Mouse (Mus musculus) left cerebral cortex, adult 9 months (tissue): ENCODE data around the gene Unc5b.
"Not testable (repeated sequence)": the region's sequence is repeated elsewhere in the genome, so short reads cannot be mapped to it uniquely, and the experiment has no call there.

Experiments
- DNase-seq, 2 experiments: peaks; one replicate each; pipeline ENCODE4 v3.0.0; 2022; ENCODE audit warnings: low spot score in 2 of 2

The Unc5b gene

DNA sequence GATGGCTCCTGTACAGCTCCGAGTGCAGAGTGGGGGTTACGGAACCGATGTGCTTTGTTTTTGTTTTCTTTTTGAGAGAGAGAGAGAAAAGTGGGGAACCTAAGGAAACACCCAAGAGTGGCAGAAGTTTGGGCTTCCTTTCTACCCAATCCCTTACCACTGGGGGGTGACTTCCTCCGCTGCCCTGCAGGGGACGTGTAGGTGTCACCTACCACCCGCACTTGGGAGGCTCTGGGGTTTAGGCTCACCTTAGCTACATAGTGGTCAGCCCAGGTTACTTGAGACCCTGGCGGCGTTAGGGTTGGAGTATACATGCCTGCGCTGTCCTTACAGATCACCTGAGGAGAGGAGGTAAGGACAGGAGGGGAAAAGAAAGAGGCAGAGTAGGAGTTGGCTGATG, 78.1 kb downstream of the Unc5b start:
- DNase-seq, result no peak

DNA sequence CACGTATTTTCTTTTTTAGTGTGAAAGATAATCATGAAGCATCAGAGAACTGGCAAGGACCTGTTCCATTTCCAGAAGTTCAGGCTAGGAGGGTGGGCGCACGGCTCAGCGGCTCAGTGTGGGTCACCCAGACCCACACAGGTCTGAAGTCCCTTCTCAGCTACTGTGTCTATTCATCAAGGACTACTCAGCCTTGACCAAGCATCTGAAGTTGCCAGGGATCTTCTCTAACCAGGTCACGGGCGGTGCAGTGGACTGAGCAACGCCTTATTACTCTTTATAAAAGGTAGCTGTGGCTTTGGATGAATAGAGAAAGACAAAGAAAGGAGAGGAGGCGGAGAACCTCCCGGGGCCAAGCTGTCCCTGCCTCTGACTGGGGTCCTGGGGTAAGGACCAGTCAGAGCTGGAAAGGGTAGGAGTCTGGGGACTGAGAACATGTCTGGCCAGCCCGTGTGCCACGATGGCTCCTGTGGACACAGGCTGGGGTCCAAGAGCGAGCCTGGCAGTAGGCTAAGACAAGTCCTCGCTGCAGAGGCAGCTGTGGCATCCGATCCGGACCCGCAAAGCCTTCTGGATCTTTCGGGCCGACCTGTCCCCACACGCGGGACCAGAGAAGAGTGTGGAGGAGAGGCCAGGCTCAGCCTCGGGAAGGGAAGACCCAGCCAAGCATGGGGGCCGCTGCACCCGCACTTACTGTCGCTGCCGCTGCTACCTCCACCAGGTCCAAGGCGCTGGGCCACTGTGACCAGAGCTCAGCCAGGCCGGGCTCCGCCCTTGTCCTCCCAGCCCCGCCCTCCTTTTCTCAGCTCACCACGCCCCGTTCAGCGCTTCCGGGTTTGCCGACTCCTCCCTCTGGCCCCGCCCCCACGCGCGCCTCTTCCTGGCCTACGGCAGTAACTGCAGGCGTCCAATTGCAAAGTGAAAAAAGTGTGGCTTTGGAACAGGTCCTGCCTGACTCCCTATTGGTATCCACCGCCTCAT, 79.1 kb downstream of the Unc5b start, which contains the start of gene Slc29a3:
Slc29a3 (minus strand) TSS at position 755 of the 981 bp plus-strand sequence.
- DNase-seq, result peak; percentile 79 to 95

DNA sequence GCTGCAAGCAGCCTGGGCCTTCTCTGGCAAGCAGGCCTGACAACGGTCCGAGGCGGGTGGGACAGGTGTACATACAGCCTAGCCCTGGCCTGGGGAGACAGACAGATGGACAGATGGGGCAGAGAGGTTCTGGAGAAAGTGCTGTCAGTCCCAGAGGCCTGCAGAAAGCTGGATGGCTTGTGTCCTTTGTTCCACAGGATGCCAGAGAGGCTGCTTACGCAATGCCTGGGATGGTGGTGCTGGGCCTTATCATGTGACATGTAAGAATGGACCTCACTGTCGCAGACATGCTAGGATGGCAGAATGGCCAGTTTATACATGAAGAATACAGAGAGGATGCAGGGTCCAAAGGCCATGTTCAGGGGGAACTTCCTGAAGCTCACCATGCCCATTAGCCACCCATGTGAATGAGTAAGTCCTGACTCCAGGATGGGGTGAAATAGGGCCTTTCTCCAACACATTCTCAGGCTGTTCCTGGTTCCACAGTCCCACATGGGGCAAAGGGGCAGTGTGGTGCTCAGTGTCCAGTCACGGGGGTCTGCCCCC, 83.6 kb downstream of the Unc5b start:
- peak in 1 of 2 experiments; percentile 37 for DNase-seq

DNA sequence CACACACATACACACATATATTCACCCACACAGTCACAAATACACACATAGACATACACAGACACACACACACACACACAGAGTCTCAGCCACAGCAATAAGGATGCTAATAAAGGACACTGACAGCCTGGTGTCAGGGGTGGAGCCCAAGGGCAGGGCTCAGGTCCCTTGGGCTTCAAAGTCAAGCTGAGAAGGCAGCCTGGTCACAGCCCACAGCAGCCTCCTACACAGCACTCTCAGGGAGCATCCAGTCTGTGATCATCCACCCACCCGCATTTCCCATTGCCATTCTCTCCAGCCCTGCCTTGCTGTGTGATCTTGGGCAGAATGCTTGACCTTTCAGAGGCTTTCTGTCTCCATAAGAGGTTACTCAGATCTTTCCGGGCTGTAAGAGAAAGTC, 84.9 kb downstream of the Unc5b start:
- no peak for DNase-seq

DNA sequence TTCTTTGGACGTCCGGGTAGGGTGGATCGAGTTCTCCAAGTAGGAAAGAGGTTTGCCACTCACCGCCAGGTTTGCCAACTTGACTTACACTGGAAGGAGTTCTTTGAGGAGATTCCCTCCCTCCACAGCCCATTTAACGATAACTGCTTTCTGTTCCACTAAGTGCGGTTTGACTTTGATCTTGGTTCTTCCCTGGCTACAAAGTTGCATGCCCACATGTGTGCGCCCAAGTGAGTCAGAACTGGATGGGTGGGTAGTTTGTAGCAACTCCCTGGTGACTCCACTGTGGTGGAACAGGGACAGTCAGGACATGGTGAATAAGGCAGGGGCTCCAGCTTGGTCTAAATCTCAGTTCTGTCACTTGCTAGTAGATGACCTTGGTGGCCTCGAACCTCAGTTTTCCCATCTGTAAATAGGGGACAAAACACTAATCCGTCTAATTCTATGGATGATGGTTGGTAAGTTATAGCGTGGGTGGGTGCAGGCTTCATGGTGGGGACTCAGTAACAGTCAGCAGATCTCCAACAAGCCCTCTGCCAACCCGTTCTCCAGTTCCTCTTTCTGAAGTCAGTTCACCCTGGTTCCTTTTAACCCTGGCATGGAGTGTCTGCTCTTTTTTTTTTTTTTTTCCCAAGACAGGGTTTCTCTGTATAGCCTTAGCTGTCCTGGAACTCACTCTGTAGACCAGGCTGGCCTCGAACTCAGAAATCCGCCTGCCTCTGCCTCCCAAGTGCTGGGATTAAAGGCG, 86.7 kb downstream of the Unc5b start:
- DNase-seq, result no peak

DNA sequence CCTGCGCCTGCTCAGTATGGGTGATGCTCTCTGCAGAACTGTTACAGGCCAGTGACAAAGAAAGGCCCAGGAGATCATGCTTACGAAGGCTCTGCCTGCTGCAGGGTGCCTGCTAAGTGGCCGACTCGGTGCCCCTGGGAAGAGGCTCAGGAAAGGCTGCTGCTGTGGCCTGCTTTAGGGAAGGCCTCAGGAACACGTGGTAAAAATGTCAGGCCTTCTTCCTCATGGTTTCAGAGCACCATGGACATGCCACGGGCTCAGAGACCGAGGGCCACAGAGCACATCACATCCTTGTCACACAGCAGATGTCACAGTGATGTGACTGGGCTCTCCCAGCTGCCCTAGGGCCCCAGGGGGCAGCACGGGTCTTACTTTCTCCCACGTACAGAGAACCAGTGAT, 87.7 kb downstream of the Unc5b start:
- no peak for DNase-seq

DNA sequence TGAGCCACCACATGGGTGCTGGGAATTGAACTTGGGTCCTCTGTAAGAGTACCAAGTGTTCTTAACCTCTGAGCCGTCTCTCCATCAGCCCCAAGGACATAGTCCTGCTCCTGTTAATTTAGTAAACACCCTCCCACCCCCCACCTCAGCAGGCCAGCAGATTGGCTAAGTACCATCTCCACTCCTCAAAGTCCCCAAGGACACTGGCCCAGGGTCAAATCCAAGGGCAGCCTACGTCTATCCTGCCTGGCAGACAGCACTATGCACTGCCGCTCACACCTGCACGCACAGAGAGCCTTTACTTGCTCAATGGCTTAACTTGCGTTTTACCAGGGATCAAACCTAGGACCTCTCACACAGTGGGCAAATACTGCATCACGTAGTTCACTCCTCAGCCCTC, 88.4 kb downstream of the Unc5b start:
- DNase-seq, result no peak

DNA sequence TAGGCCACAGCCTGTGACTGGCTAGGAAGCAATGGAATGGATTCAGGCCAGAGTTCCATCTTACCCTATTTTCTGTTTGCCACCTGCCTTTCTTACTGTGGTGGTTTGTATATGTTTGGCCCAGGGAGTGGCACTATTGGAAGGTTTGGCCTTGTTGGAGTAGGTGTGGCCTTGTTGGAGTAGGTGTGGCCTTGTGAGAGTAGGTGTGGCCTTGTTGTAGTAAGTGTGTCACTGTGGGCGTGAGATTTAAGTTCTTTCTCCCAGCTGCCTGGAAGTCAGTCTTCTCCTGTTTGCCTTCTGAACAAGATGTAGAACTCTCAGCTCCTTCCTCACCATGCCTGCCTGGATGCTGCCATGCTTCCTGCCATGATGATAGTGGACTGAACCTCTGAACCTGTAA, 89.1 kb downstream of the Unc5b start:
- DNase-seq, result not testable (repeated sequence)

DNA sequence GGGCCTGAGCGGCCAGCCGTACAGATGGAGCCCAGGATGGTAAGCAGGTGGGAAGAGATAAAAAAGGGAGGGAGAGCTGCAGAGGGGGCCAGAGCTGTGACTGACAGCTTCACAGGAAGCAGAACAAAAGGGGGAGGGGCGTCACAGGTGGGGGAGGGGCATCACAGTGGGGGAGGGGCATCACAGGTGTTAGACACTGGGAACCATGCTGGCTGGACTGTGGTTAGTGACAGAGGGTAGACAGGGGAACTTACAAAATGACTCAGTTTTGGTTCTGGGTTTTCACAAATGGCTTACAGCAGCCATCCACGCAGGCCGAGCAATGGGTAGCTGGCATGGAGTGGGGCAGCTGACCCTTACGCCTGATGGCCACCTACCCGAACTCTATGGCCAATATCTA, 89.9 kb downstream of the Unc5b start:
- DNase-seq, result no peak

DNA sequence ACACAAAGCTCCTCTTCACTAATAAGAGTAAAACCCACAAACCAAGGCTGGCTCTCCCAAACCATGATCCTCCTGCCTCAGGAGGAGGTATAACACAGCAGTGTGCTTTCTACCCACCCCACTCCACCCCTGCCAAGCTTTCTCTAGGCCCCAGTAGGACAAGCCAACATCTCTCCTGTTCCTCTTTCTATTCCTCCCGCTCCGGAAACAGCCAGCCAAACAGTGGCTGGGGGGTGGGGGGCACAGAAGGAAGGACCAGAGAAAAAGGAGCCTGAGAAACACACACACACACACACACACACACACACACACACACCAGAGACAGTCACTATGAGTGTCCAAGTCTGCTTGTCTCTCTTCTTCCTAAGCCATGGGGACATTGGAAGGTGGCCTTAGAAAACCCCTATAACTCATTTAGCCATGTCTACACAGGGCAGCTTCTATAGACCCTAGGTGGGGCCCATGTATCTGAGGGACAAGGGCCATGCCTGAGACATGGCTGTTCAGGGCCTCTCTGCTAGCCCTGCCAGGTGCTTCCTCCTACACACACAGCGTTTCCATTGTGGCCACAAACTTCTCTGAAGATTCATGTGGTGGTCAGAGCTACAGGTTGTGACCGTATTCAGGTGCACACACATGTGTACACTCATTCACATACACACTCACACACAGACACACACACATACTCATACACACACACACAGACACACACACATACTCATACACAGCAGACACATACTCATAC, 91.6 kb downstream of the Unc5b start:
- peak in 1 of 2 experiments; percentile 21 for DNase-seq

DNA sequence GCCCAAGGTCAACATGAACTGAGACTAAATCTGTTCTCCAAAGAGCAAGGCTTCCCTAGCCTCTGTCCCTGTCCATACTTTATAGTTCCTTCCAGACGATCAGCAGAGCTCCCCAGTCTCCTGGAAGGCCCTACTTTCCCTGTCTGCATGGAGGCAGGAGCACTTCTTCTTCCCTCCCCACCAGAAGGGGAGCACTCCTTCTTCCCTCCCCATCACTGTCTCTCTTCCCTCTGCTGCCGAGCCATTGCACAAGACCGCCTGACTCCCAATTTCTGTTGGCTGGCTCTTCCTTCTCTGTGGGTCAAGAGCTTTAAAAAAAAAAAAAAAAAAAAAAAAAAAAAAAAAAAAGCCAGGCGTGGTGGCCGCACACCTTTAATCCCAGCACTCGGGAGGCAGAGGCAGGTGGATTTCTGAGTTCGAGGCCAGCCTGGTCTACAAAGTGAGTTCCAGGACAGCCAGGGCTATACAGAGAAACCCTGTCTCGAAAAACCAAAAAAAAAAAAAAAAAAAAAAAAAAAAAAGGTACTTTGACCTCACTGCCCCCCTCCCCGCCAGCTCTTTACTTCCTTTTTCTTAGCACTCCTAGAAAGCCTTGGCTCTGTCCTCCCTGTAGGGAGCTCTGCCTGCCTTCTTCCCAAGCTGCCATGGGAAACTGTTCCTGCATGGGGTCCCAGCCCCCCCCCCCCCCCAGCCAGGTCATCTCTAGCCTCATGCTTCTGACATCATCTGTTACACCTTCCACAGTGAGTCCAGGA, 93.3 kb downstream of the Unc5b start:
- DNase-seq, result no peak

DNA sequence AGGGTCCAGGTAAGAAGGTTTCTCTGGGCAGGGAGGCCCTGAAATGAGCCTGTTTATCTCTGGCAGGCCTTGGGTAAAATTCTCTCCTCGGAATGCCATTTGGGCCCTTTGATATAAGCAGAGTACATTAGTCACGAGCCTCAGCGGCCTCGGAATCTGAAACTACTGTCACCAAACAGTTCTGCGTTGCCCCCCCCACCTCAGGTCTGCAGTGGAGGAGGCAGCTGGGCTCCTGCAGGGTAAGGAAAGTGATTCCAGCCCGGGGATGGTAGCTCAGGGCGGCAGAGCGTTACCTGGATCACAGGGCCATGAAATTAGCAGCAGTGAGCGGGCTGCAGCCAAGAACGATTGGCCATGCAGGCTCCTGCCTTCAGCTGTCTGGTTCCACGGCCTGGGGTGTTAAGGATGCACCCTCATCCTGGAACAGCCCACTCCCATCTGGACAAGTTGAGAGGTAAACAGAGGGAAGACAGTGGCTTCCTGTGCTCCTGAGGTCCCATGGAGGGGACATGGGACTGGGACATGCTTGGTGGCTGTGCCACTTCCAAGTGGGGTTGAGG, 94.1 kb downstream of the Unc5b start:
- DNase-seq, result no peak

DNA sequence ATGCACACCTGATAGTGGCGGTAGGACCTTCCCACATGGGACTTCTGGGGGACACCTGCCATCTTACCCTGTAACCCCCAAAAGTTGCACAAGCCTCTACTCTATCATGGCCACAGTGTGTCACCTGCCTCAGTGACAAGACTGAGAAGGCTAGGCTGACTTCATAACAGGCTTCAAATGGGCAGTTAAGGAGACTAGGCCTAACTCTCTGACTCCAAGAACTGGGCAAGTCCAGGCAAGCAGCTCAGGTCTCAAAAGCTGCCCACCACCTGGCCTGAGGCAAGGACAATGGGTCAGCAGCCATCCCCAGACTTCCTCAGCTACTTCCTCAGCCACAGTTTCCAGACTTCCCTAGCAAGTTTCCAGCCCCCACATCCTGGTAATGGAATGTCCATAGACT, 95.6 kb downstream of the Unc5b start:
- DNase-seq, result no peak

DNA sequence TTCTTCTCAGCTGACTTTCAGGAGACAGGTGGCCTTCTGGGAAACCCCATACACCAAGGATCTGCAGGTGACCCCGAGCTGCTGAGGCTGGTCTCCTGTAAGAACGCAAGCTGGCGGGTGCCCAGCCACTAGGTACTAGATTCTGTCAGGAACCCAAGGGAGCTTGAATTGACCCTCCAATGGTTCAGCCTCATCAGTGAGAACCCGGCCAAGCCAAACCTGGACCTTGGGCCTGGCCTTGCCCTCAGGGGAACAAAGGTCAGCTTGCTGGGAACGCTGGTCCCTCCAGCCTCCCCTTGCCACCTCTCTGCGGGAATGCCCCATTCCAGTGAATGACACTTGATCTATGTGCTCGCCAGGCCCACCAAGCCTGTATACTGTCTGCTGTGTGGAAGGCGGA, 97.9 kb downstream of the Unc5b start:
- no peak for DNase-seq

DNA sequence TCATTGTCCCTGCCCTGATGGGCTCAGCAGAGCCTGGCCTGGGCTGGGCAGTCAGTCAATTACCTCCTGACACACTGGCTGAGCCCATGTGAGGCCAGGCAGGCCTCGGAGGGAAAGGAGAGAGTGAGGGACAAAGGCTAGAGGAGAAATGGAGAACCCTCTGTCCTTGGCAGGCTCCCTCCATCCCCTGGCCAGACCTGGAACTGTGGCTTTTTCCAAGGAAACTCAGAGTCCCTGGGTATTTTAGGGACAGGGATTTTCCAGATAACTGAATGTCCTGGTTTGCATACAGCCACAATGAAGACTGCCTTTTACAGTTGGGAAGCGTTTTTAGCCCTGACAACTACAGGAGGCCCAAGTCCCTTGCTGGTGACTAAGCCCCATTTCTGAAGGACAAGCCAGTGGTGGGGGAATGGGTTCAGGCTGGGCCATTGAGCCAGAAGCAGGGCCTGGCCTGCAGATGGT, 99.0 kb downstream of the Unc5b start:
- no peak for DNase-seq

DNA sequence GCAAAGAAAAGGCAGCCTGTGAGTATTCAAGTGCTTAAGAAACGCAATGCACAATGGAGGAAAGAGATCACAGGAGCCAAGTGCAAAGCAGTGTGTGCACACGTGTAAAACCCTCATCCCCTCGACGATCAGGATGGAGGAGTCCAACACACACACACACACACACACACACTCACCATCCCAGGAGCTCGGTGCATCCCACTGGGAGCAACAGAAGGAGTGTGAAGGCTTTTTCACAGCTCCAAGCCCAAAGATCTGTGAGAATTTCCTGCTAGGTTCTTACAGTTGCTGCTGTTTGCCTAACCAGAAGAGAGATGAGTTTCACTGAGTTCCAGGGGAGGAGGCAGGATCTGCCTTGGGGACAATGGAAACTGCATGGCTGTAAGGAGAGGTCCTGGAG, 99.6 kb downstream of the Unc5b start:
- no peak for DNase-seq

DNA sequence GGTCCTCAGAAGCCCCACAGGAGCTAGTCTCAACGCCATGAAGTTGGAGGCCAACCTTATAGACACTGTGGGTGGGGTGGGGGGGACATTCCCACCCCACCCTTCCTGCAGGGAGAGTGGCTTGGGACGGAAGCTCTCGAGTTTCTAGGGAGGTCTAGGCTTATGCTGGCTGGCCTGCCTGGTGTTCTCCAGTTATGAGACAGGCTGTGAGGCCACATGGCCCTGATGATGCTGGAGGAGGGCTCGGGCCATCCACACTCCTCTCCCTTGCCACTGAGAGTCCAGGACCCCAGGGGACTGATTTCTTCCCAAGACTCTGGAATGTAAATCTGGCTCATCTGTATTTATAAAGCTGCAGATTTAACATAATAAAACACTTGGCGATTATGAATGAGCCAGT, 104.1 kb downstream of the Unc5b start:
- no peak for DNase-seq

DNA sequence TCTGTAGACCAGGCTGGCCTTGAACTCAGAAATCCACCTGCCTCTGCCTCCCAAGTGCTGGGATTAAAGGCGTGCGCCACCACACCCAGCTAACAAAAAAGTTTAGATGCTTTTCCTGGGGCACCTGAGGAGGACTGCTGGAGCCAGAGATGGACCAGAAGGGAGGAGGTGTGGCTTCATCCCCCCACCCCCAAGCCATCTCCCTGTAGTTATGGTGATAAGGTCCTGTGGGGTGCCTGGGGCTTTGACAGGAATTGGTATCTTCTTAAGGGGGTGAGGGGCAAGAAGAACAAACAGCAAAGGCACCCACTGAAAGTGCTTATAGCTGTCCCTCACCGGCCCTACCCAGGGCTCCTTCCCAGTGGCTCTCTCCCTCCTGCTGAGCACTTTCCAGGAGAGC, 104.5 kb downstream of the Unc5b start:
- no peak for DNase-seq

DNA sequence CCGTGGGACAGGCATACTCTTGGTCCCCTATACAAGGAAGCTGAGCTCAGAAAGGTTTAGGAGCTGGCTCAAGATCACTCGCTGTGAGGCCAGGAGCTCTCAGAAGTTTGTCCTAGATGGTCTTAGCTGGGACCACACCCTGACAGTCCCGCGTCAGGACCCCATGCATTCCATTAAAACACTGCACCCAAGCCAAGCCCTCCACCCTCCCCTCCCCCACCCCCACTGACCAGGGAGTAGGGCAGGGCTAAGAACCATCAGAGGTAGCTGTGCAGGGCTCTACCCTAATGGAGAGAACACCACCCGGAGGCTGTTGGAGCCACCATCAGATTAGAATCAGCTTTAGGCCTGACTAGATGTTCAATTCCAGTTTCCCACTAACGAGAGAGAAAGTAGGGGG, 106.9 kb downstream of the Unc5b start:
- no peak for DNase-seq

DNA sequence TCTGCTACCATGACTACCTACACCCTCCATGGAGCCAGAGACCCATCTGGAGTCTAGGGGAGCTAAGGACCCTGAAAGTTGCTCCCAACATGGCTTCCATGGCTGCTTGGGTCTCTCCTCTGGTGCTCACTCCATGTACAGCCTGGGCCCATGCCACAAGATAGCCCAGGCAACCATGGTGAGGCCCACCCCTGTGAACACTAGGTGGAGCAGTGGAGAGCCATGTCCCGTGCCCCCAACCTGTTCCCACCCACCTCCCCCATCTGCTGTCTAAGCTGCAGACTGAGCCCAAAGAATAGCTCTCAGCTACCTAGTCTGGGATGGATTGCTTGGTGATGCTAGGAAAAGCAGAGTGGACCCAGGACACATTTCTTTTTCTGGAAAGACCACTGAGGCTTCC, 108.0 kb downstream of the Unc5b start:
- DNase-seq, result no peak

DNA sequence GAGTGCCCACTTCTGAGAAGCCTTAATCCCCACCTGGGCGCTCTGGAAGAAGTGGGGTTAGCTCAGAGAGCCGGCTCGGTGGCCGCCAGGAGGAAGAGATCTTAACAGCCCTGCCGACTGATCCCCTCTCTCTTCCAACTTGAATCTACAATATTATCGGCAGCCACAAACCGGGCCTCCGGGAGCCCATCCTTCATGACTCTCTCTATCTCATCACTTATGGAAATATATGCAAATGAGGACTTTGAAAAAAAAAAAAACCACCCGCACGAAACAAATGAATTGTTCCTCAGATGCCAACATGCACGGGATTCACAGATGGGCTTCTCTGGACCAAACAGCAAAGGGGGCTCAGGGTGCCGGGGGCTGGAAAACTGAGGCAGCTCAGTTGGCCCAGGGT, 109.7 kb downstream of the Unc5b start:
- DNase-seq, result no peak
